Mouse (Mus musculus) heart, adult 2 months (tissue): Measurements from ENCODE around the gene Olfr1392. TPM values are rescaled to one million over a fixed set of nuclear protein-coding genes. Genes with fewer than 3 reads are reported as not detected.

Experiments used
- DNase-seq, 2 experiments: peaks; one replicate each; pipeline ENCODE4 v3.0.0; 2021
- H3K27ac ChIP-seq: fragments of 200-600 bp; 2 replicates; pipeline ENCODE4 v1.8.1; 2022
- H3K27me3 ChIP-seq: fragments of 200-500 bp; 2 replicates; pipeline ENCODE4 v1.6.1; 2012; ENCODE audit warnings: mild to moderate bottlenecking, low read length, inconsistent platforms, mixed read lengths; ENCODE audit not compliant: control insufficient read depth, insufficient read depth
- H3K36me3 ChIP-seq: fragments of 200-500 bp; 2 replicates; pipeline ENCODE4 v1.6.1; 2012; ENCODE audit warnings: low read length, inconsistent platforms; ENCODE audit not compliant: control insufficient read depth, insufficient read depth
- H3K4me1 ChIP-seq: fragments of 200-500 bp; 2 replicates; pipeline ENCODE4 v1.6.1; 2011; ENCODE audit warnings: low read length; ENCODE audit not compliant: control insufficient read depth, insufficient read depth
- H3K4me3 ChIP-seq: fragments of 200-600 bp; 2 replicates; pipeline ENCODE4 v1.8.1; 2022
- H3K79me2 ChIP-seq: fragments of 200-500 bp; replicated peaks from 2 replicates; pipeline ENCODE4 v1.6.1; 2012; ENCODE audit warnings: mild to moderate bottlenecking, inconsistent platforms, low read length, moderate library complexity, mixed read lengths; ENCODE audit not compliant: control insufficient read depth, insufficient read depth
- H3K9ac ChIP-seq: fragments of 200-500 bp; 2 replicates; pipeline ENCODE4 v1.6.1; 2012; ENCODE audit warnings: low read depth, mild to moderate bottlenecking, control low read depth, inconsistent platforms, low read length, mixed read lengths
- CTCF ChIP-seq: fragments of 200-600 bp; IDR thresholded peaks from 2 replicates; pipeline ENCODE4 v1.8.1; 2022; ENCODE audit warnings: antibody characterized with exemption, mild to moderate bottlenecking, moderate library complexity
- EP300 ChIP-seq: fragments of 200-500 bp; IDR thresholded peaks from 2 replicates; pipeline ENCODE4 v1.6.1; 2011; ENCODE audit warnings: low read depth, low read length, control low read depth; ENCODE audit not compliant: insufficient read depth
- POLR2A ChIP-seq: fragments of 200-500 bp; IDR thresholded peaks from 2 replicates; pipeline ENCODE4 v1.6.1; 2011; ENCODE audit warnings: mild to moderate bottlenecking, low read depth, low read length, control low read depth; ENCODE audit not compliant: insufficient read depth
- WGBS: fragments of 180-500 bp; shearing (Covaris S2); methylation state at CpG from one replicate; pipeline ENCODE4 v1.1.7; 2018; 5-methylcytosine and 5-hydroxymethylcytosine counted together
- intact Hi-C: fragments of 180-260 bp; cut with DNase I; formaldehyde crosslinking; loops from one replicate; pipeline ENCODE4 v1.15.1; 2025
- polyA plus RNA-seq: library from polyadenylated mRNA; depleted of rRNA; stranded (reverse); fragments of >200 nt; gene quantifications from 2 replicates; pipeline ENCODE4 v1.2.3, GENCODE M21; 2012
- total RNA-seq, 2 experiments: library from RNA; stranded (reverse); gene quantifications; 2 replicates each; pipeline ENCODE4 v1.2.3; 2021

Gene Olfr1392
- total and polyA plus RNA-seq, 3 experiments = 0.08 TPM; not detected in 2

DNA sequence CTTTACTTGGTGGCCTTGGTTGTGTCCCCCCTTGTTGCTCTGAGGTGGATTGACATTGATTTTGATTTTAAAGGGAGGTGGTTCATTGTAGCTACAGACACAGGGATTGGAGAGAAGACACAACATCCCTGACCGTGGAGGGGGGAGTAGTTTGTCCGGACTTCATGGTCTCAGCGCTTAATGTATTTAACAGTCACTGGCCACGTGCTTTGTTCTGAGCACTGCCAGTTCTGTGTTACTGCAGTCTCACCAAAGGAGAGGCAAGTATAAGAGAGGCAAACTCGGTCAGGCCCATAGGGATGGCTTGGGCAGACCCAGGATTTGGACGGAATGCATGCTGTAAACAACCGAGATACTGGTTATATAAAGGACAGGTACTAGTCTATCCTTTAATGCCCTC, 21.0 kb upstream of the Olfr1392 start:
- H3K27me3 ChIP-seq = no peaks in the 10 kb centered on the region
- H3K79me2 ChIP-seq = peaks cover 4% of the 10 kb centered on the region
- no peak overlapping the region for H3K9ac ChIP-seq
- DNase-seq = no peak
- intact Hi-C loops = no loop called here
- WGBS = 63% methylated on average over 7 of the region's 7 CpGs
- H3K4me3 ChIP-seq = no peak overlapping the region
- TF ChIP-seq CTCF (no peak), EP300 (no peak), POLR2A (no peak)
- peaks cover 14% of the 10 kb centered on the region for H3K36me3 ChIP-seq
- peaks cover 14% of the 10 kb centered on the region for H3K4me1 ChIP-seq
- H3K27ac ChIP-seq = no peak overlapping the region

DNA sequence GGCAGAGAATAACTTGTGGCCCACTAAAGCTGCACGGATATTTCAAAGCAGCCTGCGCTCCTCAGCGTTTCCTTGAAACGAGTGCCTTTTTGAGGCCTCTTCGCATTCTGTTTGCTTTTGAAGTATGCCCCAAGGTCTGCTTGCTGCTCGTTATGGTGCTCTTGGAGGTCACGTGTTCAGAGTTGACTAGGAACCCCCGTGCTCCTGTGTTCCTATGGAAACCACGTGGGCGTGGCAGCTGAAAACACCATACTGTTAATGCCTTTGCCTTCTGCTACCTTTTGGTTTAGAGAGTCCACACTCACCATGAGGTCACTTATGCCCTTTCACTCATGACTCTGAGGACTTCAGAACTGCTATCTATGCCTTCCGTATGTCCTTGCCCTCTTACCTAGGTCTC, 20.5 kb upstream of the Olfr1392 start:
- 67% methylated on average over 11 of the region's 11 CpGs for WGBS
- Histone ChIP-seq H3K4me3 (no peak overlapping the region), H3K4me1 (peaks cover 14% of the 10 kb centered on the region), H3K9ac (no peak overlapping the region), H3K27ac (no peak overlapping the region), H3K36me3 (peaks cover 14% of the 10 kb centered on the region), H3K27me3 (no peaks in the 10 kb centered on the region), H3K79me2 (peaks cover 4% of the 10 kb centered on the region)
- DNase-seq = no peak
- TF ChIP-seq POLR2A (no peak), CTCF (no peak), EP300 (no peak)
- intact Hi-C loops = loop anchor here (5.0 kb wide), 1 partner anchor 392 kb away; the partner anchor contains the start of gene Irgm1

DNA sequence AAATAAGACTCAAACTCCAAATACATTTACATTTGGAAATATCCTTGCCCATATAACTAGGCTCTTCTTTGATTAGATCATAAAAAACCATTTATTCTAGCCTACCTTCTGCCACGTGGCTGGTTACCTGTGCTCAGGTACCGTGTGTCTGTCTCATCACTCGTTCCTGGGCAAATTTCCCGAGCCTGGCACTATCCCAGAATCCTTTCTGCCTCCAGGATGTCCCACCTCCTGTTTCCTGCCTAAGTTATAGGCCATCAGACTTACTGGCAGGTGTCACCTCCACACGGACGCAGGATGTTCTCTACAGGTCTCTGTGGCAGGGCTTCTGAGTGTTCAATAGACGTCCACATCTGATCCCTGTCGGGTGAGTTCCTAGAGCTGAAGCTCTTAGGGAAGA, 20.0 kb upstream of the Olfr1392 start:
- intact Hi-C loops = loop anchor here (5.0 kb wide), 1 partner anchor 393 kb away; the partner anchor contains the start of gene Irgm1
- Histone ChIP-seq H3K36me3 (peaks cover 9% of the 10 kb centered on the region), H3K4me3 (no peak overlapping the region), H3K79me2 (peaks cover 4% of the 10 kb centered on the region), H3K4me1 (peaks cover 12% of the 10 kb centered on the region), H3K9ac (no peak overlapping the region), H3K27ac (no peak overlapping the region), H3K27me3 (no peaks in the 10 kb centered on the region)
- WGBS = 56% methylated on average over 8 of the region's 8 CpGs
- DNase-seq = no peak
- TF ChIP-seq POLR2A (no peak), CTCF (no peak), EP300 (no peak)

DNA sequence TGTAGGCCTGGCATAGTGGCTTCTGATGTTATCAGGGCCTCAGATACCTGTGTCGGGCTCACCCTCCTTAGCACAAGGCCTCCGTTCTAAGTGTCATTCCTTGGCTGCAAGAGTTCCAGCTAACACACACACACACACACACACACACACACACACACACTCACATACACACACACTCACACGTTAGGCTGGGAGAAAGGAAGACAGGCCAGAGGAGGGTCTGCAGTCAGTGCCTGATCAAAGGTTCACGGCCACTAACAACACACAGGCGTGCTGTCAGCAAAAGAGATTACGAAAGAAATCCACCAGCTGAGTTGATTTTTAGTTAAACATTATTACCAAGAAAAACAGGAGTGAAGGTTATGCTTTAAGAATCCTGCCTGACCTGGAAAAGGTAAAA, 18.4 kb upstream of the Olfr1392 start:
- Histone ChIP-seq H3K27ac (no peak overlapping the region), H3K4me3 (no peak overlapping the region), H3K9ac (no peak overlapping the region), H3K27me3 (no peaks in the 10 kb centered on the region), H3K79me2 (peaks cover 4% of the 10 kb centered on the region), H3K4me1 (peaks cover 7% of the 10 kb centered on the region), H3K36me3 (peaks cover 5% of the 10 kb centered on the region; the same call in 1 of the 2 replicates)
- 68% methylated on average over 6 of the region's 6 CpGs for WGBS
- intact Hi-C loops = loop anchor here (5.0 kb wide), 1 partner anchor 394 kb away; the partner anchor contains the start of gene Irgm1
- no peak for TF ChIP-seq POLR2A
- no peak for TF ChIP-seq CTCF
- no peak for TF ChIP-seq EP300
- DNase-seq = no peak

DNA sequence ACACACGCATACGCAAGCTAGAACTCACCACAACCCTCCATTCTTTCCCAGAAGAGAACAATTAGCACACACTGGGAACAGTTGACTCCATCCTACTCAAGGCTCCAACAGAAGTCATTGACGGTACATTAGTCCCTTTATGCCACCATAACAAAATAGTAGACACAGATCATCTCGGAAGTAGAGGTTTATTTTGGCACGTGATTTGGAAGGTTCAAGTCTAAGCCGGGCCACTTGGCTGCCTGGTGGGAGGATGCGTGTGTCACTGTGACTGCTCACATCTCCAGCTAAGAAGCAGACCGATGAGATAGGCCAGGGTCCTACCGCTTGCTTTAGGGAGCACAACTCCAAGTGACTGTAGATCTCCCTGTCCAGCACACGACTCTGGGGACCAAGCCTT, 17.8 kb upstream of the Olfr1392 start:
- TF ChIP-seq POLR2A (no peak), CTCF (no peak), EP300 (no peak)
- Histone ChIP-seq H3K27me3 (no peaks in the 10 kb centered on the region), H3K36me3 (no peaks in the 10 kb centered on the region), H3K4me1 (peaks cover 4% of the 10 kb centered on the region), H3K4me3 (no peak overlapping the region), H3K9ac (no peak overlapping the region), H3K27ac (peak overlapping the region; percentile 66), H3K79me2 (no peaks in the 10 kb centered on the region)
- 54% methylated on average over 10 of the region's 10 CpGs for WGBS
- no peak for DNase-seq
- intact Hi-C loops = loop anchor here (5.0 kb wide), 1 partner anchor 395 kb away; the partner anchor contains the start of gene Irgm1

DNA sequence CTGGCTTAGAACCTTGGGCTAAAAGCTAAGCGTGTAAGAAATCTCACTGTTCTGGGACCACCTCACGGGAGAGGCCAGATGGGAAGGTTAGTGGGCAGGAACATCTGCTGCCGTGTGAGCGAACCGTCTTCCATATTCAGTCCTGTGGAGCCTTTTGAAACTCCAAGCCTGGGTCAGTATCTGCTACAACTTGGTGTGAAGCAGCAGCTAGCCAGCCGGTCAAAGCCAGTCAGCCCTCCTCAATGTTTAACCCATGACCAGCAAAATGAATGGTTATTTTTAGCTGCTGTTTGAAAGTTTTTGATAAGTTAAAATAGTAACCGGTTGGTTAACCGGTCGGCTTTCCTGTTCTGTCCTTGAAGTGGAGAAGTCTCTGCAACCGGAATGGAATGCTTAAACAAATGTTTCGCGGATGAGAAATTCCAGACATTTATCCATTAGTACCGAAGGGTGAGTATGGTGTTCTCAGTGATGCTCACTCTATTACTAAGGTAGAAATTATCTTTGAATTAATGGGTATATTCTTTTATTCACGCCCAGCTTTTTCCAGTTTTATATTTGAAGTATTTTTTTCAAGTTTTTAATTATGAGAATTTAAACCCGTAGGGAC, 17.0 kb upstream of the Olfr1392 start:
- 50% methylated on average over 15 of the region's 15 CpGs for WGBS

More for the DNA sequence above, 17.0 kb upstream of the Olfr1392 start:
- DNase-seq = no peak
- H3K27me3 ChIP-seq = no peaks in the 10 kb centered on the region
- H3K79me2 ChIP-seq = no peaks in the 10 kb centered on the region
- no peak for TF ChIP-seq POLR2A
- TF ChIP-seq CTCF = no peak
- no peak for TF ChIP-seq EP300
- peak overlapping the region; percentile 66 for H3K27ac ChIP-seq
- no peaks in the 10 kb centered on the region for H3K36me3 ChIP-seq
- no peak overlapping the region for H3K4me3 ChIP-seq
- intact Hi-C loops = loop anchor here (5.0 kb wide), 1 partner anchor 396 kb away; the partner anchor contains the start of gene Irgm1
- H3K4me1 ChIP-seq = peaks cover 3% of the 10 kb centered on the region
- H3K9ac ChIP-seq = no peak overlapping the region
